Mouse (Mus musculus): ENCODE results near the gene Smim10l2a. TPM values are rescaled to one million over a fixed set of nuclear protein-coding genes. Genes with fewer than 3 reads are reported as not detected.

Gene Smim10l2a
- 0.48 and 0.96 TPM in 2 replicates for polyA plus RNA-seq (2012)

GRCm38 (mm10) chrX:56374431-56375128 lies at the start of gene Smim10l2a:
TSS of gene Smim10l2a (plus strand) at chrX:56374586.

GRCm38 (mm10) chrX:56346176-56346931 lies 28.0 kb upstream of the Smim10l2a start, which contains the start of gene Zfp449:
TSS of gene Zfp449 (plus strand) at chrX:56346400.

Other genes starting within 250 kb of the Smim10l2a start
- gene 3830403N18Rik, start 238.0 kb upstream of the Smim10l2a start, polyA plus RNA-seq (2012): 0.11 and 0.13 TPM in 2 replicates
- not detected in 2 replicates for gene Gm773, start 161.7 kb upstream of the Smim10l2a start, polyA plus RNA-seq (2012)
- gene Zfp449, start 28.2 kb upstream of the Smim10l2a start, polyA plus RNA-seq (2012): 0.08 and 0.18 TPM in 2 replicates
- gene Gm2174, start 73.4 kb downstream of the Smim10l2a start, polyA plus RNA-seq (2012): not detected in 2 replicates
- gene Ints6l, start 80.3 kb downstream of the Smim10l2a start, polyA plus RNA-seq (2012): 5.6 and 9.3 TPM in 2 replicates
- not detected in 2 replicates for gene Gm10477, start 150.2 kb downstream of the Smim10l2a start, polyA plus RNA-seq (2012)
- not detected in 2 replicates for gene Gm648, start 175.0 kb downstream of the Smim10l2a start, polyA plus RNA-seq (2012)
- 0.86 and 1.0 TPM in 2 replicates for gene Mmgt1, start 223.5 kb downstream of the Smim10l2a start, polyA plus RNA-seq (2012)
- 13.3 and 13.8 TPM in 2 replicates for gene Slc9a6, start 235.2 kb downstream of the Smim10l2a start, polyA plus RNA-seq (2012)